Mouse (Mus musculus): ENCODE data around the gene Spred2.

GRCm38 (mm10) chr11:20038723-20039122 lies 114.5 kb downstream of the Spred2 start:
- TF ChIP-seq POLR2A (IDR thresholded peaks at IDR 0.05; ENCODE audit: borderline replicate concordance, low read depth, low read length), result no peak
- TF ChIP-seq CTCF (IDR thresholded peaks at IDR 0.05; ENCODE audit: low read depth, low read length), result no peak
